13 mouse cellular contexts compared by ENCODE assay signal in the genomic region with DNA sequence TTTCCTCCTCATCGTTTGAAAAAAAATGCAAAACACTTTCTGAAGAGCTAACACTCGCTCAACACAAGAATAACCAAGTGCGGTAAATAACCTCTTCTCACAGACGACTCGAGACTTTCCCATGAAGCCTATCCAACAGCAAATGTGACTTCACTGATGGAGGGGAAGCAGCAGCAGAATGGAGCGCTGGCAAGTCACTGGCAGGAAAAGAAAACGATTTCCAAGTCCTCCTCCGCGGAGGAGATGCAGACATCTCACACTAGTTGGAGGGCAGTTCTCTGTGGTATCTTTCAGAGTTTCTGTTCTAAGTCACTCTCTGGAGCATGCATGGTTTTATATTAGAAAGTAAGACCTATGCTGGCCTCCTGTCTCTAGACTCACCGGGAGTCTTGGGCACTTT. TPM values are rescaled to one million over a fixed set of nuclear protein-coding genes. Genes with fewer than 3 reads are reported as not detected.
A peak's percentile ranks its signal among the peaks of the same experiment; 100 is the strongest.
DNase-seq lines count a peak whose midpoint lies in the region; ATAC-seq and TF ChIP-seq lines count a peak whose summit lies in the region.
"Had no signal": no experiment of that assay in that cellular context is flagged by ENCODE, and none has a peak within 500 bp of the region (broad histone marks: within the 10 kb centered on the region; RNA-seq: fewer than 3 reads in every experiment).

No protein-coding gene starts in this region.

- no peaks in the 10 kb centered on the region for H3K27me3 ChIP-seq in heart, embryonic 11.5 days (ENCODE audit: control insufficient read depth, insufficient read depth, low read length)
- no peaks in the 10 kb centered on the region for H3K27me3 ChIP-seq in intestine, embryonic 16.5 days (replicated peaks; ENCODE audit: control insufficient read depth, insufficient read depth, low read length)
- no peaks in the 10 kb centered on the region for H3K27me3 ChIP-seq in intestine, embryonic 15.5 days (replicated peaks)
- H3K27me3 ChIP-seq in lung, embryonic 16.5 days (ENCODE audit: control insufficient read depth, insufficient read depth, low read depth, low read length): no peaks in the 10 kb centered on the region
- H3K27me3 ChIP-seq in stomach, postnatal 0 days (ENCODE audit: control insufficient read depth, insufficient read depth, low read length): no peaks in the 10 kb centered on the region
- H3K27me3 ChIP-seq: neural tube, embryonic 15.5 days had no signal

- 75% methylated on average over 10 of the region's 10 CpGs for WGBS in heart, embryonic 11.5 days (ENCODE audit: insufficient replicate concordance)
- 80% methylated on average over 10 of the region's 10 CpGs for WGBS in intestine, embryonic 16.5 days
- 82% methylated on average over 10 of the region's 10 CpGs for WGBS in intestine, embryonic 15.5 days
- 74% methylated on average over 10 of the region's 10 CpGs for WGBS in lung, embryonic 16.5 days
- WGBS in stomach, postnatal 0 days: 73% methylated on average over 10 of the region's 10 CpGs

- H3K4me1 ChIP-seq in heart, embryonic 11.5 days (ENCODE audit: control insufficient read depth, insufficient read depth, low read length): peaks cover 60% of the 10 kb centered on the region
- peaks cover 35% of the 10 kb centered on the region for H3K4me1 ChIP-seq in intestine, embryonic 16.5 days (ENCODE audit: control insufficient read depth, insufficient read depth, low read length)
- peaks cover 33% of the 10 kb centered on the region for H3K4me1 ChIP-seq in intestine, embryonic 15.5 days (replicated peaks)
- H3K4me1 ChIP-seq in lung, embryonic 16.5 days (replicated peaks; ENCODE audit: control insufficient read depth, insufficient read depth, low read length): peaks cover 58% of the 10 kb centered on the region
- peaks cover 4% of the 10 kb centered on the region; the same call in 1 of the 2 replicates for H3K4me1 ChIP-seq in stomach, postnatal 0 days (replicated peaks; ENCODE audit: control insufficient read depth, insufficient read depth)

- no peaks in the 10 kb centered on the region for H3K36me3 ChIP-seq in heart, embryonic 11.5 days (ENCODE audit: control insufficient read depth, insufficient read depth, low read length)
- no peaks in the 10 kb centered on the region for H3K36me3 ChIP-seq in intestine, embryonic 16.5 days (ENCODE audit: control insufficient read depth, insufficient read depth, low read length)
- no peaks in the 10 kb centered on the region for H3K36me3 ChIP-seq in intestine, embryonic 15.5 days
- H3K36me3 ChIP-seq in lung, embryonic 16.5 days (ENCODE audit: control insufficient read depth, insufficient read depth, low read length): no peaks in the 10 kb centered on the region
- no peaks in the 10 kb centered on the region for H3K36me3 ChIP-seq in stomach, postnatal 0 days (ENCODE audit: control insufficient read depth, insufficient read depth, low read length)
- H3K36me3 ChIP-seq: embryonic facial prominence, embryonic 10.5 days; hindbrain, embryonic 10.5 days; neural tube, embryonic 15.5 days had no signal

- no peak for TF ChIP-seq CTCF in stomach, postnatal 0 days (IDR thresholded peaks at IDR 0.05; ENCODE audit: low read depth)

- no peak for DNase-seq in heart, postnatal 14 days
- no peak for DNase-seq in lung, postnatal 4 days
- DNase-seq in stomach, postnatal 0 days (ENCODE audit: low spot score): no peak
- DNase-seq in cerebellum, postnatal 25 days: no peak

- H3K27ac ChIP-seq in heart, embryonic 11.5 days (ENCODE audit: low read depth, low read length): peak overlapping the region; percentile 79
- peak overlapping the region; percentile 26; the same call in 1 of the 2 replicates for H3K27ac ChIP-seq in intestine, embryonic 16.5 days (ENCODE audit: low read length)
- H3K27ac ChIP-seq in intestine, embryonic 15.5 days: no peak overlapping the region
- H3K27ac ChIP-seq in lung, embryonic 16.5 days (ENCODE audit: low read length): peak overlapping the region; percentile 12; the same call in 1 of the 2 replicates
- H3K27ac ChIP-seq in stomach, postnatal 0 days (replicated peaks): 0 out of 2 replicates have a peak overlapping the region, but pooled peaks have one; percentile 45
- H3K27ac ChIP-seq: embryonic facial prominence, embryonic 10.5 days; hindbrain, embryonic 10.5 days; hindbrain, postnatal 0 days; neural tube, embryonic 15.5 days had no signal

- H3K4me2 ChIP-seq in heart, embryonic 11.5 days: no peak overlapping the region
- no peak overlapping the region for H3K4me2 ChIP-seq in intestine, embryonic 16.5 days (ENCODE audit: low read depth, low read length)
- no peak overlapping the region for H3K4me2 ChIP-seq in intestine, embryonic 15.5 days (replicated peaks)
- H3K4me2 ChIP-seq in lung, embryonic 16.5 days (ENCODE audit: low read depth, low read length): no peak overlapping the region
- H3K4me2 ChIP-seq in stomach, postnatal 0 days (replicated peaks; ENCODE audit: low read depth): no peak overlapping the region
- H3K4me2 ChIP-seq: neural tube, embryonic 15.5 days had no signal

- no peak for TF ChIP-seq EP300 in stomach, postnatal 0 days (optimal IDR thresholded peaks at IDR 0.05)

- H3K9me3 ChIP-seq in heart, embryonic 11.5 days (replicated peaks; ENCODE audit: control insufficient read depth, low read length): no peaks in the 10 kb centered on the region
- no peaks in the 10 kb centered on the region for H3K9me3 ChIP-seq in intestine, embryonic 16.5 days (ENCODE audit: control insufficient read depth, low read length)
- H3K9me3 ChIP-seq in intestine, embryonic 15.5 days: no peaks in the 10 kb centered on the region
- no peaks in the 10 kb centered on the region for H3K9me3 ChIP-seq in lung, embryonic 16.5 days (ENCODE audit: control insufficient read depth, low read length)
- H3K9me3 ChIP-seq in stomach, postnatal 0 days (ENCODE audit: control insufficient read depth, low read length): no peaks in the 10 kb centered on the region
- H3K9me3 ChIP-seq: embryonic facial prominence, embryonic 10.5 days; hindbrain, embryonic 10.5 days; neural tube, embryonic 15.5 days had no signal

- H3K4me3 ChIP-seq in heart, embryonic 11.5 days (ENCODE audit: low read depth, low read length): no peak overlapping the region
- H3K4me3 ChIP-seq in intestine, embryonic 16.5 days (ENCODE audit: low read length): no peak overlapping the region
- H3K4me3 ChIP-seq in intestine, embryonic 15.5 days (replicated peaks): no peak overlapping the region
- H3K4me3 ChIP-seq in lung, embryonic 16.5 days (ENCODE audit: low read length): no peak overlapping the region
- H3K4me3 ChIP-seq in stomach, postnatal 0 days (ENCODE audit: low read depth, low read length): no peak overlapping the region
- H3K4me3 ChIP-seq: embryonic facial prominence, embryonic 10.5 days; hindbrain, embryonic 10.5 days; neural tube, embryonic 15.5 days had no signal

- H3K9ac ChIP-seq in heart, embryonic 11.5 days (ENCODE audit: low read depth, low read length): no peak overlapping the region
- no peak overlapping the region for H3K9ac ChIP-seq in intestine, embryonic 16.5 days (ENCODE audit: low read depth, low read length)
- H3K9ac ChIP-seq in intestine, embryonic 15.5 days: no peak overlapping the region
- H3K9ac ChIP-seq in lung, embryonic 16.5 days (ENCODE audit: low read length): no peak overlapping the region
- no peak overlapping the region for H3K9ac ChIP-seq in stomach, postnatal 0 days (ENCODE audit: low read length)
- H3K9ac ChIP-seq: liver, postnatal 0 days; neural tube, embryonic 15.5 days had no signal

- intact Hi-C loops in heart, postnatal 14 days (cut with DNase I): loop anchor here (1.0 to 2.0 kb wide), 3 partner anchors 60 to 168 kb away; a partner anchor contains a TSS

- ATAC-seq in heart, embryonic 11.5 days (replicated peaks; ENCODE audit: insufficient number of reproducible peaks, low FRiP score, low TSS enrichment): no peak
- no peak for ATAC-seq in intestine, embryonic 16.5 days
- ATAC-seq in intestine, embryonic 15.5 days: no peak; the same call in 1 of the 2 replicates
- ATAC-seq in lung, embryonic 16.5 days (ENCODE audit: low read depth): no peak
- no peak for ATAC-seq in stomach, postnatal 0 days (ENCODE audit: low FRiP score, low TSS enrichment)
- ATAC-seq: liver, postnatal 0 days had no signal

RNA-seq across cellular contexts. Expression of a gene that starts 59.6 kb away (rescaled TPM):
- polyA plus RNA-seq in heart, embryonic 11.5 days (2014; fragmentation: Nextera tagmentation; extraction: Ambion mirVana): 40.6 and 51.0 TPM in 2 replicates
- 100 to 1,000 TPM; 570 to 571 TPM for total RNA-seq in heart, postnatal 14 days (2021)
- 39.1 and 50.2 TPM in 2 replicates for polyA plus RNA-seq in intestine, embryonic 16.5 days (2015; fragmentation: Nextera tagmentation; extraction: Ambion mirVana)
- 60.2 and 61.4 TPM in 2 replicates for polyA plus RNA-seq in intestine, embryonic 15.5 days (2015; fragmentation: Nextera tagmentation; extraction: Ambion mirVana)
- 113 and 117 TPM in 2 replicates for polyA plus RNA-seq in lung, embryonic 16.5 days (2015; fragmentation: Nextera tagmentation; extraction: Ambion mirVana)
- 43.4 and 47.2 TPM in 2 replicates for polyA plus RNA-seq in stomach, postnatal 0 days (2015; fragmentation: Nextera tagmentation; extraction: Ambion mirVana)

RNA-seq across cellular contexts. Expression of a gene that starts 59.6 kb away (rescaled TPM):
- 150 and 187 TPM in 2 replicates for polyA plus RNA-seq in heart, embryonic 11.5 days (2014; fragmentation: Nextera tagmentation; extraction: Ambion mirVana)
- 1,000 to 10,000 TPM; 1,046 to 1,073 TPM for total RNA-seq in heart, postnatal 14 days (2021)
- 136 and 172 TPM in 2 replicates for polyA plus RNA-seq in intestine, embryonic 16.5 days (2015; fragmentation: Nextera tagmentation; extraction: Ambion mirVana)
- 161 and 170 TPM in 2 replicates for polyA plus RNA-seq in intestine, embryonic 15.5 days (2015; fragmentation: Nextera tagmentation; extraction: Ambion mirVana)
- polyA plus RNA-seq in lung, embryonic 16.5 days (2015; fragmentation: Nextera tagmentation; extraction: Ambion mirVana): 368 and 370 TPM in 2 replicates
- polyA plus RNA-seq in stomach, postnatal 0 days (2015; fragmentation: Nextera tagmentation; extraction: Ambion mirVana): 96.3 and 99.0 TPM in 2 replicates
